Mouse (Mus musculus): ENCODE results near the gene Has1. TPM values are rescaled to one million over a fixed set of nuclear protein-coding genes. Genes with fewer than 3 reads are reported as not detected.

The Has1 gene
- total RNA-seq (2021): under 1 TPM; 0.20 to 0.67 TPM
- long read RNA-seq, partial matches to known transcripts: 1 of 1 reads
- long read RNA-seq, other reads (novel, unspliced or antisense): 0 of 1 reads

GRCm38 (mm10) chr17:17855064-17855838 lies at the start of gene Has1:
Has1 (minus strand) TSS chr17:17855205.
- DNase-seq (ENCODE audit: low spot score in 2 of 2): no peak

- no peak for DNase-seq (ENCODE audit: low spot score in 2 of 2)
Observed at GRCm38 (mm10) chr17:17900768-17901167, 45.8 kb upstream of the Has1 start.

- DNase-seq (ENCODE audit: low spot score in 2 of 2): peak in 1 of 2 experiments; percentile 25
Observed at GRCm38 (mm10) chr17:17899268-17899667, 44.3 kb upstream of the Has1 start.

GRCm38 (mm10) chr17:17896039-17896438 lies 41.0 kb upstream of the Has1 start:
- DNase-seq (ENCODE audit: low spot score in 2 of 2): peak; percentile 3 to 63

GRCm38 (mm10) chr17:17889732-17890425 lies 34.9 kb upstream of the Has1 start:
- DNase-seq (ENCODE audit: low spot score in 2 of 2): no peak

DNA sequence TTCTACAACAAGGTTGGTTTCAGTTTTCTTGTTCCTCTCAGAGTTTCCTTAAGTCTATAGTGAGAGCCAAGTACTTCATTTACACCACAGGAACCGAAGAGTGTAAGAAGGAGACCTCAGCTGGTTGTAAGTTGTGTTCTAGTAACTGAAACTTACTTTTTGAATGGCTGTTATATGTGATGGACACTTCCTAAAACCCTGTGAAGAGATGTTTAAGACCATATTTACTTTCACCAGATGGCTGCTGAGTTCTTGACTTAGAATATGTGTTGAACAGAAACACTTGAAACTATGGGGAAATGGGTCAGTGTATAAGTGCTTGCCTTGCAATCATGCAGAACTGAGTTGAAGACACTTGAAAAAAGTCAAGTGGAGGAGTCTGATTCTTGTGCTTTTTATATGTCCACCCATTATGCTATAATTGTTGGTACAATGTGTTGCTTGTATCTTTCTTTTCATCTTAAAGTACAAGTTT lies 32.8 kb upstream of the Has1 start, which contains the start of the genes Fpr2 and Fpr3:
TSS of gene Fpr2 (plus strand) at position 51 of the 475 bp plus-strand sequence.
TSS of gene Fpr3 (plus strand) at position 79 of the 475 bp plus-strand sequence.
- DNase-seq (ENCODE audit: low spot score in 2 of 2): no peak

DNA sequence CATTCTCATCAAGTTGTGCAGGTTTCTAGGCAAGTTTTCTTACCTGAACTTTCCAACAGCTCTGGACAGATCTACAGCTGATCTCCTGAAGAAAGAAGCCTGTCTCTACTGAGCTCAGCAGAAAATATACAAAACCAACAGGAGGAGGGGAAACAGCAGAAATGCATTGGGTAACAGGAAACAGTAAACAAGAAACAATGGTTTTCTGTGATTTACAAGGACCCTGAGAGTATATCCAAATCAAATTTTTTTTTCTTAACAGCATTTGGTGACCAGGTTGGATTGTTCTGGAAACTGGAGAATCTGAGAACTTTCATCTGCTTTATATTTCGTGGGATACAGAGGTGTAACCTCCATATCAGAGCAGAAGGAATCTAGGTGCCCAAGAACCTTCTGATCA lies 28.8 kb upstream of the Has1 start, which contains the start of gene Fpr1:
TSS of gene Fpr1 (minus strand) at position 101 of the 400 bp plus-strand sequence.
- DNase-seq (ENCODE audit: low spot score in 2 of 2): no peak

DNA sequence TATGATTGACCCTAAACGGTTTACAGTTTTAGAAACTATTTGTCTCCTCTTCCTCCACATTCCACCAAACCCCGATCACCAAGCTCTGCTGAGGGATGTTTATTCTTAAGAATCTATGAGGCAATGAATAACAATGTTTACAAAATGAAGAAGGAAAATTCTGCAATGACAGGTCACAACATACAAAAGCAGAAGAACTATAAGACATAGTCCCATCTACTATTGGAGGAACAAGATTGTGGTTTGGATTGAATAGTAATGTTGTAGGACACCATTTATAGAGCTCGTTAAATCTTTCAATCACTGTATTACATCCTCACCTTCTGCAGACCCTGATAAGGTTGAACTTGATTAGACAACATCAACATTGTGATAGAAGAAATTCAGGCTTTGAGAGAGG lies 27.7 kb upstream of the Has1 start:
- DNase-seq (ENCODE audit: low spot score in 2 of 2): no peak

GRCm38 (mm10) chr17:17879347-17879746 lies 24.3 kb upstream of the Has1 start:
- DNase-seq (ENCODE audit: low spot score in 2 of 2): no peak

- DNase-seq (ENCODE audit: low spot score in 2 of 2): no peak
Observed at GRCm38 (mm10) chr17:17871697-17872096, 16.7 kb upstream of the Has1 start.

DNA sequence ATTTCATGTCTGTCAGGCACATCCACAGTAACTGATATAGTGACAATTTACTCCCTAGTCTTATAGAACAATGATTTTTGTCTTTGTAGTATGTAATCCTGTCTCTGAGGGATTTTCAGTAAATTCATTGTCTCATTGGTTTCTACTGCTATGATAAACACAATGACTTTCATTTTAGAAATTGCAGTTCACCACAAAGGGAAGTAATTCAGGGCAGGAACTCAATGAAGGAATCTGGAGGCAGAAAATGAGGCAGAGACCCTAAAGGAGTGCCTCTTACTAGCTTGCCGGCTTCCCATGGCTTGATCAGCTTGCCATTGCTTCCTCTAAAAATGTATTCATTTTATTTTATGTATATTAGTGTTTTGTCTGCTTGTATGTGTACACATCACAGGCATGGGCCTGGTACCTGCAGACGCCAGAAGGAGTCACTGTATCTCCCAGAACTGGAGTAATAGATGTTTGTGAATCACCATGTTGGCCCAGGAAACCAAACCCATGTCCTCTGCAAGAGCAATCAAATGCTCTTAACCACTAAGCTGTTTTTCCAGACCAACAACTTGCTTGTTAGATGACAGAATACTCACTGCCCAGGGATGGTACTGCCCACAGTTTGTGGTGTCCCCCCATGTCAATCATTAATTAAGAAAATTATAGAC lies 16.0 kb upstream of the Has1 start:
- no peak for DNase-seq (ENCODE audit: low spot score in 2 of 2)

DNA sequence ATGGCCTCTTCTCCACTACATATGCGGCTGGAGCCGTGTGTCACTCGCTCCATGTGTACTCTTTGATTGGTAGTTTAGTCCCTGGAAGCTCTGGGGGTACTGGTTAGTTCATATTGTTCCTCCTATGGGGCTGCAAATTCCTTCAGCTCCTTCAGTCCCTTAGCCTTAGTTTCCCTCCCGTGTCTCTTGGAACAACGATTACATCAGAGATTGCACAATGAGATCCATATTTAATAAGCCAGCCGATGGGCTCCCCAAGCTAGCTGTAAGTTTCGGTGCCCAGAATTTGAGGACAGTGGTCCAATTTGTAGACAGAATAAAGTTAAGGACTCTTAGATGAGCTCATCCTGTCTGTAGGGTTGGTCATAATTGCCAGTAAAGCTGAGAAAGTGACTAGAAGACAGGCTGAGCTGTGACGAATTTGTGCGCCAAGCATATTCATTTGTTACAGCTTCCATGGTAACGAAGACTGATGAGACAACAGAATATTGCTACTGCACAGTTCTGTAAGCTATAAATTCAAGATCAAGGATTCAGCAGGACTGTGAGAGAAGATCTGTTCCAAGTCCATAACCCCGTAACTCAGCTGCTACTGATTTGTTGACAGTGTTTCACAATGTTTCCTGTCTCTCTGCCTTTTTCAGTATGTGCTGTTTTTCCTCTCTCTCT lies 11.9 kb upstream of the Has1 start:
- peak in 1 of 2 experiments; percentile 30 for DNase-seq (ENCODE audit: low spot score in 2 of 2)

- no peak for DNase-seq (ENCODE audit: low spot score in 2 of 2)
Observed at GRCm38 (mm10) chr17:17865168-17865567, 10.2 kb upstream of the Has1 start.

DNA sequence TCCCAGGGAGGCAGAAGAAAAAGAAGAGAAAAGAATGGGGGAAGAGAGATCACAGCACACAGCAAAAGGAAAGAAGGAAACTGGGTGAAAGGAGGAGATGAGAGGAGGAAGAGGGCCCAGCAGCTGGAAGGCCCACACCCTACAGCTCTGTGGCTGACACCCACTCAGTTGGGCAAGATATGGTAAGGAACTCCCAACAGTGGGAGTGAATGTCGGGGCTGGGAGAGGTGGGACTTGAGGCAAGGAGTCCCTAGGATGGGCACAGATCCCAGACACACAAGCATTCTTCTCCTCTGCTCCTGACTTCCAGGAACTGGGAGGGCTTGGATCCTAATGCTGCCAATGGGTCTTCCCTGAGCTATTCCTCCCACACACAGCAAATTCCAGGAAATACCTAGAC lies 7.4 kb upstream of the Has1 start:
- no peak for DNase-seq (ENCODE audit: low spot score in 2 of 2)

DNA sequence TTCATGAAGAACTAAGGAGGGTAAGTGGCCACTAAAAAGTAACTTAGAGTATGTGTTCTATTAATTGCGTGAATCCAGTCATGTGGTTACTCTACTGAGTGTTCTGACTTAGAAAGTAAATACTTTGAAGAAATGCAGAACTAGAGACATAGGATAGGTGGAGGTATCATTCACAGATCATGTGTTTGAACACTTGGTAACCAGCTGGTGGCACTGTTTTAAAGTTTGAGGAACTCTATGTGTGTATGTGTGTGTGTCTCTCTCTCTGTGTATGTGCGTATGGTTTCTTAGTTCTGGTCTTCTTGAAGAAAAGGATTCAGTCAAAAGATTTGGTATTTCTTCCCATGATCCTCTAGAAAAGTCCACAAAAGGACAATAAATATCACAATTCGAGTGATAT lies 5.1 kb upstream of the Has1 start:
- DNase-seq (ENCODE audit: low spot score in 2 of 2): no peak

- DNase-seq (ENCODE audit: low spot score in 2 of 2): no peak
Observed at GRCm38 (mm10) chr17:17857446-17857845, 2.4 kb upstream of the Has1 start.

DNA sequence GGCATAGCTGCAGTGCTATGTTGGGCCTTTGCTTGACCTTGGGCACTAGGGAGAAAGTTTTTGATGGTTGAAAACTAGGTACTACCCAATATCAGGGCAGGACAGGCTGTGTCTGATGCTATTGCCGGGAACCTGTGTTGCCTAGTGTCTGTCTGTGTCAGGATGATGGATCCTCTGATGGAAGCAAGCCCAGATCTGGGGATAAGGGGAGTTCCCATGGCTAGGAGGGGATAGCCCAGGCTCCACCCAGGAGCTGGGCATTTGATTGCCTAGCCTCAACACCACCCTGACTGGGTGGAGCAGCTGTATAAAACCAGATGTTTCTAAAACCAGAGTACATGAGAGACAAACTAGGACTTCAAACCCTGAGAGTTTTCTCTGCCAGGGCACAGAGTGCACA lies 1.6 kb upstream of the Has1 start:
- no peak for DNase-seq (ENCODE audit: low spot score in 2 of 2)

DNA sequence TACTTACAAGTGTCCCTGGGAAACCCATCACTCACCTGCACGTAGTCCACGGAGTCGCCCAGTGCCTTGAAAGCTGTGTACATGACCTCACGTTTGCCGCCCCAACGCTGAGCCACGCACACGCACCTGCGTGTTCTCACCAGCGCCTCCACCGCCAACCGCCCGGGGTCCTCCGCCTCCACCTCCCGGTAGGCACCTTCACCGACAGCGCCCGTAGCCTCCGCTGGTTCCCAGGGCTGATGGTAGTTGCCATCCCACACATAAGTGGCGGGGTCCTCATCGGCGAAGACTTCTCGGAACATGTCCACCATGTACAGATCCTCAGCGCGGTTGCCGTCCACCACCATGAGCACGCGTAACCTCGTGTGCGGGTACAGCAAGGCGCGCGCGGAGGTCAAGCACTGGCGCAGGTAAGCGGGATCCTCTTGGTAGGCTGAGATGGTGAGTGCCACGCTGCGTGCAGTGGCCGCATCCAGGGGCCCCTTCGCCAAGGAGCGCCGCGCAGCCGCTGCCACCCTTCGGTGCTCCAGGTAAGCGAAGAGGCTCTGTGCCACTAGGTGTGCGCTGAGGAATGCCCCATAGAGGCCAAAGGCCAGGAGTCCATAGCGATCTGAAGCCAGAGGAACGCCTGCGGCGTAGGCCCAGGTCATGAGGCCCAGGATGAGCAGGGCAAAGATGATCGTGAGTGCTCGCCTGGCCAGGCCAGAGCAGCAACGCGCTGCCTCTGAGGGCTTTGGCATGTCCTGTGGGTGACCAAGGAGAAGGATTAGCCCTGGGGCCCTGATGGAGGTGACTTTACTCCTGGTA lies 4.9 kb downstream of the Has1 start:
- no peak for DNase-seq (ENCODE audit: low spot score in 2 of 2)

- no peak for DNase-seq (ENCODE audit: low spot score in 2 of 2)
Observed at GRCm38 (mm10) chr17:17848988-17849387, 6.0 kb downstream of the Has1 start.
